Mouse (Mus musculus) spleen, adult 2 months (tissue): Measurements from ENCODE around the gene Mecr. TPM values are rescaled to one million over a fixed set of nuclear protein-coding genes. Genes with fewer than 3 reads are reported as not detected.
"Not testable (repeated sequence)": the region's sequence is repeated elsewhere in the genome, so short reads cannot be mapped to it uniquely, and the experiment has no call there.

Experiments
- DNase-seq, 2 experiments: peaks; one replicate each; pipeline versions ENCODE4 v3.0.0 to v3.0.0-alpha.2; 2012 to 2021; ENCODE audit warnings: low spot score in 2 of 2, low read depth in 1 of 2
- H3K27ac ChIP-seq: fragments of 200-500 bp; 2 replicates; pipeline ENCODE4 v1.5.1; 2012; ENCODE audit warnings: low read length, inconsistent platforms; ENCODE audit not compliant: insufficient read depth
- H3K27me3 ChIP-seq: fragments of 200-500 bp; 2 replicates; pipeline ENCODE4 v1.6.1; 2012; ENCODE audit warnings: mild to moderate bottlenecking, moderate library complexity, low read length, inconsistent platforms; ENCODE audit not compliant: control insufficient read depth, insufficient read depth
- H3K36me3 ChIP-seq: fragments of 200-500 bp; 2 replicates; pipeline ENCODE4 v1.6.1; 2012; ENCODE audit warnings: mild to moderate bottlenecking, low read length, inconsistent platforms; ENCODE audit not compliant: control insufficient read depth, insufficient read depth
- H3K4me1 ChIP-seq: fragments of 200-500 bp; 2 replicates; pipeline ENCODE4 v1.6.1; 2011; ENCODE audit warnings: inconsistent platforms; ENCODE audit not compliant: control insufficient read depth, insufficient read depth, insufficient read length
- H3K4me3 ChIP-seq: fragments of 200-500 bp; 2 replicates; pipeline ENCODE4 v1.5.1; 2011; ENCODE audit warnings: mild to moderate bottlenecking, inconsistent platforms; ENCODE audit not compliant: insufficient read depth, insufficient read length; ENCODE audit errors: extremely low read depth
- CTCF ChIP-seq: fragments of 200-500 bp; IDR thresholded peaks from 2 replicates; pipeline ENCODE4 v1.5.1; 2011; ENCODE audit warnings: mild to moderate bottlenecking, inconsistent platforms; ENCODE audit not compliant: insufficient read depth, insufficient read length, insufficient replicate concordance; ENCODE audit errors: extremely low read depth
- POLR2A ChIP-seq: fragments of 200-500 bp; IDR thresholded peaks from 2 replicates; pipeline ENCODE4 v1.6.1; 2011; ENCODE audit warnings: low read depth, low read length, inconsistent platforms
- WGBS: fragments of 180-500 bp; shearing (Covaris S2); methylation state at CpG from one replicate; pipeline ENCODE4 v1.1.7; 2018; 5-methylcytosine and 5-hydroxymethylcytosine counted together
- polyA plus RNA-seq: library from polyadenylated mRNA; depleted of rRNA; stranded (reverse); fragments of >200 nt; gene quantifications from 2 replicates; pipeline ENCODE4 v1.2.3, GENCODE M21; 2012; rRNA removed

Gene Mecr
- 15.0 and 18.6 TPM in 2 replicates for polyA plus RNA-seq

DNA sequence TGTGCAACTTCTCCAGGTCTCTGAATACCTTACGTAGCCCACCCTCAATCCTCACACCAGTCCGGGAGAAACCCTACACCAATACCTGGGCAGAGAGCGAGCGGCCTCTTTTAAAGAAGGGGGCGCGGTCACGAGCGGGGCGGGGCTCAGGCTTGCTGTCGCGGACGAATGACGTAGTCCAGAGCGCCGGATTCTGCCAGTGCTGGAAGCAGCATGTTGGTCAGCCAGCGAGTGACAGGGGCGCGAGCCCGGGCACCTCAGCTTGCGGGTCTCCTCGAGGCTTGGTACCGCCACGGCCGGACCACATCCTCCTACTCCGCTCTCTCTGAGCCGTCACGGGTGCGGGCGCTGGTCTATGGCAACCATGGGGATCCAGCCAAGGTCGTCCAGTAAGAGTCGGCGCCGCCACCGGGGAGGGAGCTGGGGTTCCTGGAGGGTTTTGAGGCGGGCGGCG, at the start of gene Mecr:
Gene Mecr (plus strand): TSS at position 181 of the 454 bp plus-strand sequence.
- peaks cover under 1% of the 10 kb centered on the region; the same call in 1 of the 2 replicates for H3K27me3 ChIP-seq
- peak; percentile 78 to 88 for DNase-seq
- peaks cover under 1% of the 10 kb centered on the region; the same call in 1 of the 2 replicates for H3K4me1 ChIP-seq
- WGBS: 2% methylated on average over 35 of the region's 37 CpGs
- 0 out of 2 replicates have a peak, but pooled peaks cover 2% of the 10 kb centered on the region for H3K36me3 ChIP-seq
- no peak within 1 kb of the TSS for H3K27ac ChIP-seq
- peak within 1 kb of the TSS; percentile 99 for H3K4me3 ChIP-seq
- TF ChIP-seq CTCF (no peak), POLR2A (peak; percentile 32)

DNA sequence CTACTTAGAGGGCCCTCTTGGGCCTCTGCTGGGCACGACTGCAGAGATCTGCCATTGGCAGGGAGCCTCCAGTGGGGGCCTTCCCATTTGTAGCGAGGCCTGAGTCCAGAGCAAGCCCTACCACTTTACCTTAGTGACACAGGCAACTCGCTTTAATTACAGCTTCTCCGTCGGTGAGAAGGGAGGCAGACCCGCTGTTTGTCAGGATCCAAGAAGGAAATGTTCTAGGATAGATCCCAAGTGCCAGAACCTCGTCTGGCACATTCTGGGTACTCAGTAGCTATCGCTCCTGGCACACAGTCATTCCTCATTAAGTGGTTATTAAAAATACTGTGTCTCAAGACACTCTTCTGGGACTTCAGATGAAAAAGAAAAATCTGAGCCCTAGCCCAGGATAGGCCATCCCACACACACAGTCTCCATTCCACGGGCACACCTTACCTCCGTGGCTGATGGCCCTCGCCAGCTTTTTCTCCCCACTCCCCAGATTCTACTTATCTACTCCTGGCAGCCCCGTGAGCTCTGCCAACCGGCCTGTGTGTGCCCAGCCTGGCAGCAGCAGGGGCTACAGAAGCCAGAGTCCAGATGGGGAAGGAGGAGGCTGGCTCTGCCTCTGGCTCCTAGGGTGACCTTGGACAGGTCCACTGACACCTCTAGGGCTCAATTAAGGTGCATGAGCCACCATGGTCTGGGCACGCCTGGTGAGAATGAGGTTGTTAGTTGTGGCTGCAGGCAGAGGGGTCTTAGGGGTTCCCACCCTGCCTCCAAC, 46.8 kb upstream of the Mecr start:
- no peak for TF ChIP-seq CTCF
- no peak for TF ChIP-seq POLR2A
- WGBS: 74% methylated on average over 14 of the region's 14 CpGs
- Histone ChIP-seq H3K36me3 (no peaks in the 10 kb centered on the region), H3K4me3 (no peak overlapping the region), H3K27me3 (no peaks in the 10 kb centered on the region), H3K4me1 (no peaks in the 10 kb centered on the region), H3K27ac (no peak overlapping the region)
- DNase-seq: no peak

GRCm38 (mm10) chr4:131797483-131797882, 45.8 kb upstream of the Mecr start:
- H3K36me3 ChIP-seq: no peaks in the 10 kb centered on the region
- 86% methylated on average over 7 of the region's 7 CpGs for WGBS
- H3K4me1 ChIP-seq: no peaks in the 10 kb centered on the region
- H3K27me3 ChIP-seq: no peaks in the 10 kb centered on the region
- H3K27ac ChIP-seq: no peak overlapping the region
- TF ChIP-seq CTCF: no peak
- no peak for TF ChIP-seq POLR2A
- H3K4me3 ChIP-seq: no peak overlapping the region
- DNase-seq: no peak

- TF ChIP-seq POLR2A: no peak
- TF ChIP-seq CTCF: no peak
- no peaks in the 10 kb centered on the region for H3K36me3 ChIP-seq
- H3K4me1 ChIP-seq: no peaks in the 10 kb centered on the region
- no peaks in the 10 kb centered on the region for H3K27me3 ChIP-seq
- DNase-seq: no peak
- WGBS: 77% methylated on average over 12 of the region's 12 CpGs
- no peak overlapping the region for H3K27ac ChIP-seq
- no peak overlapping the region for H3K4me3 ChIP-seq
These were observed 45.4 kb upstream of the Mecr start for GRCm38 (mm10) chr4:131797920-131798319.

DNA sequence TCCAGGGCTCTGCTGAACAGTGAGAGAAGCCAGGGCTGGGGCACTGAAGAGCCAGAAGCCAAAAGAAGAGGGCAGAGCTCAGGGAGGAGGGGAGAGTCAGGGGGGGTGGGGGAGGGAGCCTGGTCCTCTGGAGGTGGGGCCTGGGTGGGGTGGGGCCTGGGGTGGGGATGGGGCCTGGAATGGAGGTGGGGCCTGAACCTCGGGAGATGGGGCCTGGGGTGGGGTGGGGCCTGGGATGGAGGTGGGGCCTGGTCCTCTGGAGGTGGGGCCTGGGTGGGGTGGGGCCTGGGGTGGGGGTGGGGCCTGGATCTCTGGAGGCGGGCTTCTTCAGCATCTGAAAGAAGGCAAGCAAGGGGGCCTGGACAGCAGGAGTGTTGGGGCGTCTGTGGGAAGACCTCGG, 44.3 kb upstream of the Mecr start:
- TF ChIP-seq POLR2A (no peak), CTCF (no peak)
- 51% methylated on average over 3 of the region's 4 CpGs for WGBS
- H3K27ac ChIP-seq: no peak overlapping the region

DNA sequence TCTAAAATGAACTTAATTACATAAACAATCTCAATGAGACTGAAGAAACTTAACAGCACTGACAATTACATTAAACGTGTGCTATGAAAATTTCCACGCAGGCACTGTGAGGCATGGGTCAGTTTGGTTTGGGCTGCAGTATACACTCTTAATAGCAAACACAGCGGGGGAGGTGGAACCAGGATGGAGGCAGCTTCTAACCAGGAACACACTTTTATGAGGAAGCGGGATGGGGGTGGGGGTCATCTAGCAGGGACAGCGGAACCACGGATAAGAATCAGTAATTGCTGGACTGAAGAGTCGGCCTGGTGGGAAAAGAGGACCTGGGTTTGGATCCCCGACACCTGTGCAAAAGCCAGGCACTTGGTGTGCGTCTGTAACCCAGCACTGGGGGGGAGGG, 39.4 kb upstream of the Mecr start:
- H3K4me3 ChIP-seq: no peak overlapping the region
- no peaks in the 10 kb centered on the region for H3K27me3 ChIP-seq
- H3K36me3 ChIP-seq: no peaks in the 10 kb centered on the region
- whole genome bisulfite sequencing: 81% methylated on average over 9 of the region's 9 CpGs
- H3K27ac ChIP-seq: no peak overlapping the region
- H3K4me1 ChIP-seq: no peaks in the 10 kb centered on the region
- no peak for DNase-seq
- no peak for TF ChIP-seq CTCF

More for the DNA sequence above, 44.3 kb upstream of the Mecr start:
- H3K36me3 ChIP-seq: no peaks in the 10 kb centered on the region
- H3K4me3 ChIP-seq: no peak overlapping the region
- no peak for DNase-seq
- no peaks in the 10 kb centered on the region for H3K4me1 ChIP-seq
- no peaks in the 10 kb centered on the region for H3K27me3 ChIP-seq

DNA sequence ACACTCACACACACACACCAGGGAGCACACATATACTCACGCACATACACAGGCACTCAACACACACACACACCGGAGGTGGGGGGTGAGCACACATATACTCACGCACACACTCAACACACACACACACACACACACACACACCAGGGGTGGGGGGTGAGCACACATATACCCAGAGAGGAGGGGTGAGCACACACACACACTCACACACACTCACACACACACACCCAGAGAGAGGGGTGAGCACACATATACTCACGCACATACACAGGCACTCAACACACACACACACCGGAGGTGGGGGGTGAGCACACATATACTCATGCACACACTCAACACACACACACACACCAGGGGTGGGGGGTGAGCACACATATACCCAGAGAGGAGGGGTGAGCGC, 38.5 kb upstream of the Mecr start:
- DNase-seq, H3K36me3 ChIP-seq, H3K27ac ChIP-seq, H3K4me3 ChIP-seq, H3K4me1 ChIP-seq, H3K27me3 ChIP-seq: not testable (repeated sequence)
- 97% methylated on average over 5 of the region's 6 CpGs for WGBS
